Mouse (Mus musculus): ENCODE measurements around the gene Rorb. TPM values are rescaled to one million over a fixed set of nuclear protein-coding genes. Genes with fewer than 3 reads are reported as not detected.

Gene Rorb
- total and polyA plus RNA-seq, 3 experiments = not detected

DNA sequence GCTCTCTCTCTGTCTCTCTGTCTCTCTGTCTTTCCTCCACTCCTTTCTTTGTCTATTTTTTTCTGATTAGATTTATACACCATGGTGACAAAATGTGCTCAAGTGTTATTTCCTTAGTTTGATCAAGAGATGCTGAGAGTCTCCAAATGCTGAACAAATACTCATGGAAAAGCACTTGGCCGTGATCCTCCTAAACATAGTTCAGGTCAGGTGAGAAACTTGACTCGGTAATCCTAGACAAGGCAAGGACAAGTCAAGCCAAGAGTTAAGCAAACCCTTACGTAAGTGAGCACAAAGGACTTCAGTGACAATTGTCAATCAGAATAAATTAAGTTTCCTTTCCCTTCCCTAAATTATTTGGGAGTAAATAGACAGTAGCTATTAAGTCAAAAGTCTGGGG, 158.2 kb downstream of the Rorb start:
- TF ChIP-seq USF1 (IDR thresholded peaks at IDR 0.05; ENCODE audit: low read depth, low read length) (no peak), ETS1 (conservative IDR thresholded peaks at IDR 0.05; ENCODE audit: low read depth, low read length) (no peak), POLR2AphosphoS2 (IDR thresholded peaks at IDR 0.05; ENCODE audit: low read depth, low read length) (no peak), TBP (conservative IDR thresholded peaks at IDR 0.05; ENCODE audit: low read depth, low read length) (no peak), MAX (IDR thresholded peaks at IDR 0.05; ENCODE audit: low read length) (no peak), JUND (conservative IDR thresholded peaks at IDR 0.05; ENCODE audit: low read depth, low read length) (no peak), KAT2A (IDR thresholded peaks at IDR 0.05; ENCODE audit: insufficient replicate concordance, low read length) (no peak), RAD21 (IDR thresholded peaks at IDR 0.05; ENCODE audit: low read depth, low read length) (no peak), NRF1 (IDR thresholded peaks at IDR 0.05; ENCODE audit: low read depth, low read length) (no peak), CHD2 (IDR thresholded peaks at IDR 0.05; ENCODE audit: low read length) (no peak), UBTF (IDR thresholded peaks at IDR 0.05; ENCODE audit: low read depth, low read length) (no peak), ZNF384 (IDR thresholded peaks at IDR 0.05; ENCODE audit: low read depth, low read length) (no peak), TCF12 (IDR thresholded peaks at IDR 0.05; ENCODE audit: low read depth, low read length) (no peak), CHD1 (IDR thresholded peaks at IDR 0.05; ENCODE audit: low read depth, low read length) (no peak), NELFE (IDR thresholded peaks at IDR 0.05; ENCODE audit: low read depth, low read length) (no peak), HCFC1 (IDR thresholded peaks at IDR 0.05; ENCODE audit: low read depth, low read length) (no peak)
- dilution Hi-C loops (cut with MboI; ENCODE audit: extremely low pct_ligation_motif_present, extremely low pct_unique_long_range_greater_than_20kb, low sequenced_read_pairs) = no loop called here
- in situ Hi-C loops (cut with MboI; ENCODE audit: low pct_ligation_motif_present, low pct_unique_long_range_greater_than_20kb, low sequenced_read_pairs) = no loop called here

DNA sequence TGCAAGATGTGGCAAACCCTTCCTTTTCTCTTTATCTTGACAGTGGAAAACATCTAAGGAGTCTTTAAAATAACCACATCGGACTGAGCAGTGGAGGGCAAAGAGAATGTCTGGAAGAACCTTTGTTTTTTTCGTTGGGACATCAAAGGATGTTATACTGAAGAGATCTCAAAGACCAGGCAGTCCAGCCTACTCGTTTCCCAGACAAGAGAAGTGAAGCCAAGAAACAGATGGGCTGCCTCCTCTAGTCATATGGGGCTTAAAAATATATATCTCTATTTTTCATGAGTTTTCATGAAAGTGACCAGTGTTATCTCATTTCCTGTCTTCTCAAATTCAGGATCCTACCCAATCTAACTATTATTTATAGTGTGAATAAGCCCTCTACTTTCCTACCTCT, 163.8 kb downstream of the Rorb start:
- Histone ChIP-seq H3K27me3 (replicated peaks) (no peaks in the 10 kb centered on the region), H3K4me1 (ENCODE audit: control insufficient read depth in 1 of 2, insufficient read depth in 2 of 2) (no peaks in the 10 kb centered on the region; a peak in 1 of 4 replicates), H3K4me3 (replicated peaks in 1 of 3; ENCODE audit: low read depth in 2 of 3, low read length in 2 of 3, poor library complexity in 1 of 3) (no peak overlapping the region), H3K9me3 (replicated peaks; ENCODE audit: low read length) (no peaks in the 10 kb centered on the region), H3K27ac (ENCODE audit: insufficient read depth, low read depth) (no peak overlapping the region), H3K79me2 (replicated peaks; ENCODE audit: control insufficient read depth, extremely low read depth, insufficient read depth, poor library complexity, severe bottlenecking) (no peaks in the 10 kb centered on the region), H3K36me3 (replicated peaks in 1 of 2; ENCODE audit: control insufficient read depth in 1 of 2, insufficient read depth in 1 of 2, low read length in 1 of 2) (no peaks in the 10 kb centered on the region), H3K9ac (ENCODE audit: insufficient read depth, low read depth) (no peak overlapping the region), H3K4me2 (ENCODE audit: insufficient read depth, low read depth, poor library complexity, severe bottlenecking) (no peak overlapping the region)
- in situ Hi-C loops (cut with MboI; ENCODE audit: low pct_ligation_motif_present, low pct_unique_long_range_greater_than_20kb, low sequenced_read_pairs) (no loop called here), dilution Hi-C loops (cut with MboI; ENCODE audit: extremely low pct_ligation_motif_present, extremely low pct_unique_long_range_greater_than_20kb, low sequenced_read_pairs) (no loop called here)
- no peak for DNase-seq (ENCODE audit: extremely low read depth)
- TF ChIP-seq KAT2A (IDR thresholded peaks at IDR 0.05; ENCODE audit: insufficient replicate concordance, low read length) = no peak
- TF ChIP-seq RCOR1 (conservative IDR thresholded peaks at IDR 0.05; ENCODE audit: low read depth, low read length) = no peak

More for the DNA sequence above, 158.2 kb downstream of the Rorb start:
- H3K27ac ChIP-seq (ENCODE audit: insufficient read depth, low read depth) = no peak overlapping the region
- no peak overlapping the region for H3K9ac ChIP-seq (ENCODE audit: insufficient read depth, low read depth)
- H3K4me3 ChIP-seq (replicated peaks in 1 of 3; ENCODE audit: low read depth in 2 of 3, low read length in 2 of 3, poor library complexity in 1 of 3) = no peak overlapping the region
- no peaks in the 10 kb centered on the region for H3K79me2 ChIP-seq (replicated peaks; ENCODE audit: control insufficient read depth, extremely low read depth, insufficient read depth, poor library complexity, severe bottlenecking)
- H3K4me2 ChIP-seq (ENCODE audit: insufficient read depth, low read depth, poor library complexity, severe bottlenecking) = no peak overlapping the region
- H3K27me3 ChIP-seq (replicated peaks) = no peaks in the 10 kb centered on the region
- no peak for DNase-seq (ENCODE audit: extremely low read depth)
- no peaks in the 10 kb centered on the region for H3K36me3 ChIP-seq (replicated peaks in 1 of 2; ENCODE audit: control insufficient read depth in 1 of 2, insufficient read depth in 1 of 2, low read length in 1 of 2)
- no peaks in the 10 kb centered on the region for H3K9me3 ChIP-seq (replicated peaks; ENCODE audit: low read length)
- H3K4me1 ChIP-seq (ENCODE audit: control insufficient read depth in 1 of 2, insufficient read depth in 2 of 2) = no peaks in the 10 kb centered on the region; a peak in 1 of 4 replicates

Data from CH12.LX (cell line).